Comparison of ENCODE assay signal across 8 mouse cellular contexts in the genomic region with DNA sequence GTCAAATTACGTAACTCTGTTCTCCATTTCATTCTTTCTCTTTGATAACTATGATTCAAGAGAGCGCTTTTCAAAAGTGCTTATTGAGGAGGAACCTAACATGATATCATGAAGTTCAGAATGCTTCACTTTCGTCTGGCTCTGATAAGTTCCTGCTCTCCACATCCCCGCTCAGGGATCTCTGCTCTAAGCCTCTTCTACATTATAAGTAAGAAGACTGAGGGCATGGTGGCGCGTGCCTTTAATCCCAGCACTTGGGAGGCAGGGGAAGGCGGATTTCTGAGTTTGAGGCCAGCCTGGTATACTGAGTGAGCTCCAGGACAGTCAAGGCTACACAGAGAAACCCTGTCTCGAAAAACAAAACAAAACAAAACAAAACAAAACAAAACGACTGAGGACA. TPM values are rescaled to one million over a fixed set of nuclear protein-coding genes. Genes with fewer than 3 reads are reported as not detected.
DNase-seq lines count a peak whose midpoint lies in the region; ATAC-seq and TF ChIP-seq lines count a peak whose summit lies in the region.

No protein-coding gene starts in this region.

- no peak overlapping the region for H3K27ac ChIP-seq in cortical plate, adult 2 months (ENCODE audit: insufficient read depth, low read length)
- no peak overlapping the region for H3K27ac ChIP-seq in hindbrain, embryonic 14.5 days
- no peak overlapping the region for H3K27ac ChIP-seq in liver, embryonic 15.5 days (replicated peaks)
- no peak overlapping the region for H3K27ac ChIP-seq in stomach, embryonic 14.5 days (ENCODE audit: low read length)

- 19% methylated on average over 9 of the region's 9 CpGs for WGBS in hindbrain, embryonic 14.5 days
- WGBS in liver, embryonic 15.5 days (ENCODE audit: insufficient replicate concordance), result 16% methylated on average over 9 of the region's 9 CpGs
- WGBS in stomach, embryonic 14.5 days, result 19% methylated on average over 9 of the region's 9 CpGs

- no peak for TF ChIP-seq CTCF in cortical plate, adult 2 months (IDR thresholded peaks at IDR 0.05; ENCODE audit: extremely low read depth, insufficient read depth, low read length)

- H3K4me2 ChIP-seq in hindbrain, embryonic 14.5 days (replicated peaks), result peak overlapping the region; percentile 86
- H3K4me2 ChIP-seq in liver, embryonic 15.5 days, result peak overlapping the region; percentile 76
- peak overlapping the region; percentile 84 for H3K4me2 ChIP-seq in stomach, embryonic 14.5 days (replicated peaks; ENCODE audit: low read depth, low read length)

- peaks cover 4% of the 10 kb centered on the region; the same call in 1 of the 2 replicates for H3K4me1 ChIP-seq in cortical plate, adult 2 months (ENCODE audit: control insufficient read depth, insufficient read depth, low read length)
- peaks cover 11% of the 10 kb centered on the region for H3K4me1 ChIP-seq in hindbrain, embryonic 14.5 days (replicated peaks; ENCODE audit: control insufficient read depth, insufficient read depth, low read length)
- peaks cover 17% of the 10 kb centered on the region for H3K4me1 ChIP-seq in liver, embryonic 15.5 days (replicated peaks)
- H3K4me1 ChIP-seq in stomach, embryonic 14.5 days (ENCODE audit: control insufficient read depth, insufficient read depth, low read length), result no peaks in the 10 kb centered on the region

- intact Hi-C loops in left cerebral cortex, postnatal 10 days (cut with DNase I), result loop anchor here (5.0 kb wide), 2 partner anchors 54 to 211 kb away; no protein-coding TSS in a partner anchor

- no peaks in the 10 kb centered on the region; the same call in 1 of the 2 replicates for H3K36me3 ChIP-seq in hindbrain, embryonic 14.5 days (replicated peaks; ENCODE audit: control insufficient read depth, insufficient read depth)
- 0 out of 2 replicates have a peak, but pooled peaks cover 4% of the 10 kb centered on the region for H3K36me3 ChIP-seq in liver, embryonic 15.5 days (replicated peaks)
- no peaks in the 10 kb centered on the region for H3K36me3 ChIP-seq in stomach, embryonic 14.5 days (ENCODE audit: control insufficient read depth, insufficient read depth, low read length)

- peak overlapping the region; percentile 81 for H3K4me3 ChIP-seq in cortical plate, adult 2 months (ENCODE audit: insufficient read depth, low read length)
- peak overlapping the region; percentile 81 for H3K4me3 ChIP-seq in hindbrain, embryonic 14.5 days (replicated peaks; ENCODE audit: low read length)
- H3K4me3 ChIP-seq in liver, embryonic 15.5 days (replicated peaks), result peak overlapping the region; percentile 77
- H3K4me3 ChIP-seq in stomach, embryonic 14.5 days (ENCODE audit: low read depth, low read length), result peak overlapping the region; percentile 91

- H3K27me3 ChIP-seq in hindbrain, embryonic 14.5 days (ENCODE audit: control insufficient read depth, insufficient read depth, low read length), result no peaks in the 10 kb centered on the region
- H3K27me3 ChIP-seq in liver, embryonic 15.5 days, result peaks cover 16% of the 10 kb centered on the region; the same call in 1 of the 2 replicates
- no peaks in the 10 kb centered on the region for H3K27me3 ChIP-seq in stomach, embryonic 14.5 days (ENCODE audit: control insufficient read depth, insufficient read depth, low read length)

- peak; percentile 12 for DNase-seq in CD4-positive, CD25-positive, alpha-beta regulatory T cell, adult 2 months (ENCODE audit: low read depth, low spot score)
- DNase-seq in B cell, adult 2 months, result peak; percentile 12 to 16
- DNase-seq in hindbrain, embryonic 14.5 days (ENCODE audit: low spot score), result no peak
- no peak for DNase-seq in left cerebral cortex, postnatal 10 days (ENCODE audit: extremely low spot score in 1 of 2, low spot score in 2 of 2)

- ATAC-seq in CD4-positive, CD25-positive, alpha-beta regulatory T cell, adult 4 months, result no peak
- ATAC-seq in hindbrain, embryonic 14.5 days (ENCODE audit: low FRiP score), result no peak
- ATAC-seq in liver, embryonic 15.5 days (ENCODE audit: insufficient read depth), result no peak
- no peak for ATAC-seq in stomach, embryonic 14.5 days (ENCODE audit: insufficient number of reproducible peaks, insufficient read depth, low FRiP score, low read depth)

- H3K9me3 ChIP-seq in hindbrain, embryonic 14.5 days (ENCODE audit: control insufficient read depth, low read length), result no peaks in the 10 kb centered on the region
- H3K9me3 ChIP-seq in liver, embryonic 15.5 days (replicated peaks), result no peaks in the 10 kb centered on the region
- no peaks in the 10 kb centered on the region for H3K9me3 ChIP-seq in stomach, embryonic 14.5 days (ENCODE audit: control insufficient read depth, low read depth, low read length)

- TF ChIP-seq POLR2A in cortical plate, adult 2 months (IDR thresholded peaks at IDR 0.05; ENCODE audit: extremely low read depth, insufficient read depth, low read length), result no peak

- H3K9ac ChIP-seq in hindbrain, embryonic 14.5 days, result peak overlapping the region; percentile 84
- H3K9ac ChIP-seq in liver, embryonic 15.5 days, result peak overlapping the region; percentile 69; the same call in 1 of the 2 replicates
- H3K9ac ChIP-seq in stomach, embryonic 14.5 days (replicated peaks; ENCODE audit: low read depth, low read length), result 0 out of 2 replicates have a peak overlapping the region, but pooled peaks have one; percentile 87

RNA-seq across cellular contexts. Expression of a gene that starts 0.3 kb away (rescaled TPM):
- polyA plus RNA-seq in CD4-positive, CD25-positive, alpha-beta regulatory T cell, adult 4 months (2017; shearing (Covaris generic)), result 10 to 100 TPM; 21.9 to 22.1 TPM
- 47.3 and 50.4 TPM in 2 replicates for polyA plus RNA-seq in cortical plate, adult 2 months (2012; rRNA removed)
- 35.1 and 38.5 TPM in 2 replicates for polyA plus RNA-seq in hindbrain, embryonic 14.5 days (2014; fragmentation: Nextera tagmentation; extraction: Ambion mirVana)
- polyA plus RNA-seq in liver, embryonic 15.5 days (2015; fragmentation: Nextera tagmentation; extraction: Ambion mirVana), result 12.5 TPM in 2 replicates
- 42.2 and 47.6 TPM in 2 replicates for polyA plus RNA-seq in stomach, embryonic 14.5 days (2014; fragmentation: Nextera tagmentation; extraction: Ambion mirVana)
- total RNA-seq in left cerebral cortex, postnatal 10 days (2021), result 10 to 100 TPM; 33.8 to 38.7 TPM

Comparison
In these comparisons a context has a peak if more than half of its experiments do, and no peak if none do; other contexts are left out.
1. DNase-seq: peak in CD4-positive, CD25-positive, alpha-beta regulatory T cell, adult 2 months (single experiment) and B cell, adult 2 months (2 of 2); none in hindbrain, embryonic 14.5 days (single experiment) and left cerebral cortex, postnatal 10 days (0 of 2).
2. Peak in every context shown above with its lines, with median percentiles within 50 percentile points of each other: H3K4me3 ChIP-seq, H3K4me2 ChIP-seq and H3K9ac ChIP-seq.